9 mouse cellular contexts compared by ENCODE assay signal in genomic region chr14:31131272-31131821, GRCm38 (mm10). TPM values are rescaled to one million over a fixed set of nuclear protein-coding genes. Genes with fewer than 3 reads are reported as not detected.
DNase-seq lines count a peak whose midpoint lies in the region; ATAC-seq and TF ChIP-seq lines count a peak whose summit lies in the region.
"Had no signal": no experiment of that assay in that cellular context is flagged by ENCODE, and none has a peak within 500 bp of the region (broad histone marks: within the 10 kb centered on the region; RNA-seq: fewer than 3 reads in every experiment).

No protein-coding gene starts in this region.

- H3K27ac ChIP-seq in gastrocnemius, adult 2 months: peak overlapping the region; percentile 56
- H3K27ac ChIP-seq in forebrain, embryonic 16.5 days (ENCODE audit: low read length): peak overlapping the region; percentile 49
- H3K27ac ChIP-seq in limb, embryonic 10.5 days: peak overlapping the region; percentile 98

- peaks cover 78% of the 10 kb centered on the region for H3K4me1 ChIP-seq in G1E (ENCODE audit: insufficient read depth, low read depth, low read length)
- peaks cover 58% of the 10 kb centered on the region for H3K4me1 ChIP-seq in forebrain, embryonic 16.5 days (replicated peaks; ENCODE audit: control insufficient read depth, insufficient read depth, low read length)
- H3K4me1 ChIP-seq in limb, embryonic 10.5 days: peaks cover 55% of the 10 kb centered on the region

- H3K9ac ChIP-seq in forebrain, embryonic 16.5 days (replicated peaks; ENCODE audit: low read depth, low read length): peak overlapping the region; percentile 77

- peaks cover 49% of the 10 kb centered on the region for H3K36me3 ChIP-seq in G1E (replicated peaks)
- H3K36me3 ChIP-seq in forebrain, embryonic 16.5 days (ENCODE audit: control insufficient read depth, insufficient read depth): no peaks in the 10 kb centered on the region; the same call in 1 of the 2 replicates
- peaks cover 50% of the 10 kb centered on the region for H3K36me3 ChIP-seq in limb, embryonic 10.5 days

- no peak for ATAC-seq in G1E (ENCODE audit: extremely low read depth, insufficient number of reproducible peaks, low FRiP score, poor library complexity, severe bottlenecking)
- no peak; the same call in 1 of the 2 replicates for ATAC-seq in forebrain, embryonic 16.5 days

- TF ChIP-seq CTCF in gastrocnemius, adult 2 months (IDR thresholded peaks at IDR 0.05): no peak
- no peak for TF ChIP-seq CTCF in G1E (IDR thresholded peaks at IDR 0.05; ENCODE audit: low read depth, low read length)

- DNase-seq in gastrocnemius, adult 2 months: no peak
- no peak for DNase-seq in gastrocnemius, postnatal 10 days
- no peak for DNase-seq in G1E (ENCODE audit: low spot score)
- peak; percentile 66 for DNase-seq in limb, embryonic 10.5 days (ENCODE audit: low spot score)
- peak; percentile 63 for DNase-seq in neural tube, embryonic 10.5 days (ENCODE audit: extremely low spot score, low spot score)
- no peak for DNase-seq in urinary bladder, postnatal 25 days (ENCODE audit: low spot score)
- no peak for DNase-seq in gastrocnemius, adult 8-10 months (ENCODE audit: low spot score in 2 of 2)

- no peaks in the 10 kb centered on the region for H3K27me3 ChIP-seq in G1E (ENCODE audit: insufficient read depth, low read length)
- no peaks in the 10 kb centered on the region for H3K27me3 ChIP-seq in forebrain, embryonic 16.5 days (replicated peaks; ENCODE audit: control insufficient read depth, insufficient read depth, low read length)
- H3K27me3 ChIP-seq in limb, embryonic 10.5 days (ENCODE audit: low read depth, poor library complexity, severe bottlenecking): no peaks in the 10 kb centered on the region
- H3K27me3 ChIP-seq: Patski had no signal

- peak overlapping the region; percentile 79 for H3K4me3 ChIP-seq in gastrocnemius, adult 2 months
- peak overlapping the region; percentile 97 for H3K4me3 ChIP-seq in G1E (ENCODE audit: low read depth, low read length)
- peak overlapping the region; percentile 68 for H3K4me3 ChIP-seq in forebrain, embryonic 16.5 days (replicated peaks; ENCODE audit: low read length)
- H3K4me3 ChIP-seq in limb, embryonic 10.5 days: peak overlapping the region; percentile 100

- no peaks in the 10 kb centered on the region for H3K9me3 ChIP-seq in G1E (replicated peaks)
- no peaks in the 10 kb centered on the region for H3K9me3 ChIP-seq in forebrain, embryonic 16.5 days (ENCODE audit: control insufficient read depth, low read length)
- no peaks in the 10 kb centered on the region for H3K9me3 ChIP-seq in limb, embryonic 10.5 days (replicated peaks)

- H3K4me2 ChIP-seq in forebrain, embryonic 16.5 days (ENCODE audit: low read length): peak overlapping the region; percentile 56

- WGBS in forebrain, embryonic 16.5 days: under 1% methylated on average over 43 of the region's 43 CpGs
- WGBS in limb, embryonic 10.5 days: 0% methylated on average over 43 of the region's 43 CpGs

- intact Hi-C loops in gastrocnemius, adult 2 months (cut with DNase I): loop anchor here (5.0 kb wide), 1 partner anchor 46 kb away; no protein-coding TSS in a partner anchor

RNA-seq across cellular contexts. Expression of gene Nt5dc2, which starts 0.5 kb away (rescaled TPM):
- 1 to 10 TPM; 1.2 to 1.7 TPM for total RNA-seq in gastrocnemius, adult 2 months (2021)
- 10 to 100 TPM; 14.2 to 14.5 TPM for total RNA-seq in gastrocnemius, postnatal 10 days (2021)
- total RNA-seq in G1E (2014; fragmentation: Nextera tagmentation): 213 and 233 TPM in 2 replicates
- total RNA-seq in G1E (2017): 136 and 175 TPM in 2 replicates
- polyA plus RNA-seq in G1E (2012): 381 and 572 TPM in 2 replicates
- polyA plus RNA-seq in forebrain, embryonic 16.5 days (2015; fragmentation: Nextera tagmentation; extraction: Ambion mirVana): 146 and 165 TPM in 2 replicates
- polyA plus RNA-seq in limb, embryonic 10.5 days (2016; fragmentation: Nextera tagmentation; extraction: Ambion mirVana): 638 and 656 TPM in 2 replicates
- total RNA-seq in gastrocnemius, adult 8-10 months (2022): 1 to 10 TPM in 1 of 4 experiments, under 1 TPM in 3; 0.32 to 1.1 (median 0.74) TPM

RNA-seq across cellular contexts. Expression of gene Smim4, which starts 2.6 kb away (rescaled TPM):
- 10 to 100 TPM; 33.4 to 36.1 TPM for total RNA-seq in gastrocnemius, adult 2 months (2021)
- total RNA-seq in gastrocnemius, postnatal 10 days (2021): 10 to 100 TPM; 39.5 to 43.0 TPM
- 32.1 and 36.7 TPM in 2 replicates for total RNA-seq in G1E (2014; fragmentation: Nextera tagmentation)
- 167 and 173 TPM in 2 replicates for total RNA-seq in G1E (2017)
- 71.4 and 93.4 TPM in 2 replicates for polyA plus RNA-seq in G1E (2012)
- polyA plus RNA-seq in forebrain, embryonic 16.5 days (2015; fragmentation: Nextera tagmentation; extraction: Ambion mirVana): 62.7 and 64.1 TPM in 2 replicates
- 54.2 and 65.3 TPM in 2 replicates for polyA plus RNA-seq in limb, embryonic 10.5 days (2016; fragmentation: Nextera tagmentation; extraction: Ambion mirVana)
- total RNA-seq in gastrocnemius, adult 8-10 months (2022): 10 to 100 TPM; 26.8 to 40.5 (median 34.1) TPM

RNA-seq across cellular contexts. Expression of gene Stab1, which starts 37.1 kb away (rescaled TPM):
- total RNA-seq in gastrocnemius, adult 2 months (2021): 10 to 100 TPM; 14.0 to 16.5 TPM
- 10 to 100 TPM; 45.3 to 54.3 TPM for total RNA-seq in gastrocnemius, postnatal 10 days (2021)
- not detected in 2 replicates for total RNA-seq in G1E (2014; fragmentation: Nextera tagmentation)
- total RNA-seq in G1E (2017): 0.44 and 0.52 TPM in 2 replicates
- not detected in 2 replicates for polyA plus RNA-seq in G1E (2012)
- polyA plus RNA-seq in forebrain, embryonic 16.5 days (2015; fragmentation: Nextera tagmentation; extraction: Ambion mirVana): 13.0 and 13.9 TPM in 2 replicates
- polyA plus RNA-seq in limb, embryonic 10.5 days (2016; fragmentation: Nextera tagmentation; extraction: Ambion mirVana): 14.2 and 14.5 TPM in 2 replicates
- total RNA-seq in gastrocnemius, adult 8-10 months (2022): 1 to 10 TPM; 5.0 to 9.9 (median 6.0) TPM

Comparison
In these comparisons a context has a peak if more than half of its experiments do, and no peak if none do; other contexts are left out.
1. DNase-seq: peak in limb, embryonic 10.5 days (single experiment) and neural tube, embryonic 10.5 days (single experiment); none in gastrocnemius, adult 2 months (single experiment), gastrocnemius, postnatal 10 days (single experiment), G1E (single experiment), urinary bladder, postnatal 25 days (single experiment) and gastrocnemius, adult 8-10 months (0 of 2).
2. RNA of gene Nt5dc2, which starts 0.5 kb away (total RNA-seq): 136 to 233 TPM in G1E; 14.2 to 14.5 TPM in gastrocnemius, postnatal 10 days, 1.2 to 1.7 TPM in gastrocnemius, adult 2 months and 0.32 to 1.1 TPM in gastrocnemius, adult 8-10 months; every median in the first group is over 4 times any median in the second.
3. Peak in every context shown above with its lines, with median percentiles within 50 percentile points of each other: H3K27ac ChIP-seq and H3K4me3 ChIP-seq.